Mouse (Mus musculus) CD4-positive, CD25-positive, alpha-beta regulatory T cell, adult 2 months (primary cell): ENCODE data around the gene Prkce.

Experiments
- DNase-seq: peaks from one replicate; pipeline ENCODE4 v3.0.0-alpha.2; 2012; ENCODE audit warnings: low read depth, low spot score

Prkce gene

GRCm38 (mm10) chr17:86176722-86177121 is 9.1 kb downstream of the Prkce start:
- DNase-seq, result no peak

GRCm38 (mm10) chr17:86183788-86184187 is 16.2 kb downstream of the Prkce start:
- peak; percentile 29 for DNase-seq

GRCm38 (mm10) chr17:86184552-86185209 is 17.1 kb downstream of the Prkce start:
- DNase-seq, result peak; percentile 50

GRCm38 (mm10) chr17:86185584-86185983 is 18.0 kb downstream of the Prkce start:
- no peak for DNase-seq

GRCm38 (mm10) chr17:86187777-86188176 is 20.2 kb downstream of the Prkce start:
- DNase-seq, result peak; percentile 57

- no peak for DNase-seq
Observed at GRCm38 (mm10) chr17:86193979-86194378, 26.4 kb downstream of the Prkce start.

- no peak for DNase-seq
Observed at GRCm38 (mm10) chr17:86194921-86195320, 27.3 kb downstream of the Prkce start.

GRCm38 (mm10) chr17:86198496-86199465 is 31.2 kb downstream of the Prkce start:
- DNase-seq, result no peak

GRCm38 (mm10) chr17:86201981-86202380 is 34.4 kb downstream of the Prkce start:
- DNase-seq, result no peak

GRCm38 (mm10) chr17:86202972-86203371 is 35.4 kb downstream of the Prkce start:
- no peak for DNase-seq

GRCm38 (mm10) chr17:86203531-86204450 is 36.2 kb downstream of the Prkce start:
- peak; percentile 25 for DNase-seq

- peak; percentile 34 for DNase-seq
Observed at GRCm38 (mm10) chr17:86206289-86206688, 38.7 kb downstream of the Prkce start.

GRCm38 (mm10) chr17:86208057-86208820 is 40.7 kb downstream of the Prkce start:
- DNase-seq, result no peak

GRCm38 (mm10) chr17:86208821-86209186 is 41.2 kb downstream of the Prkce start:
- no peak for DNase-seq

- DNase-seq, result no peak
Observed at GRCm38 (mm10) chr17:86209680-86210251, 42.2 kb downstream of the Prkce start.

GRCm38 (mm10) chr17:86212204-86212603 is 44.6 kb downstream of the Prkce start:
- DNase-seq, result no peak

GRCm38 (mm10) chr17:86214285-86214684 is 46.7 kb downstream of the Prkce start:
- no peak for DNase-seq

GRCm38 (mm10) chr17:86214741-86215140 is 47.2 kb downstream of the Prkce start:
- DNase-seq, result no peak

GRCm38 (mm10) chr17:86215771-86216170 is 48.2 kb downstream of the Prkce start:
- DNase-seq, result peak; percentile 89

- DNase-seq, result no peak
Observed at GRCm38 (mm10) chr17:86217468-86217867, 49.9 kb downstream of the Prkce start.

GRCm38 (mm10) chr17:86218553-86218952 is 51.0 kb downstream of the Prkce start:
- no peak for DNase-seq
